Mouse (Mus musculus): ENCODE measurements around the gene Rpl22l1.
"Not testable (repeated sequence)": the region's sequence is repeated elsewhere in the genome, so short reads cannot be mapped to it uniquely, and the experiment has no call there.

Gene Rpl22l1

DNA sequence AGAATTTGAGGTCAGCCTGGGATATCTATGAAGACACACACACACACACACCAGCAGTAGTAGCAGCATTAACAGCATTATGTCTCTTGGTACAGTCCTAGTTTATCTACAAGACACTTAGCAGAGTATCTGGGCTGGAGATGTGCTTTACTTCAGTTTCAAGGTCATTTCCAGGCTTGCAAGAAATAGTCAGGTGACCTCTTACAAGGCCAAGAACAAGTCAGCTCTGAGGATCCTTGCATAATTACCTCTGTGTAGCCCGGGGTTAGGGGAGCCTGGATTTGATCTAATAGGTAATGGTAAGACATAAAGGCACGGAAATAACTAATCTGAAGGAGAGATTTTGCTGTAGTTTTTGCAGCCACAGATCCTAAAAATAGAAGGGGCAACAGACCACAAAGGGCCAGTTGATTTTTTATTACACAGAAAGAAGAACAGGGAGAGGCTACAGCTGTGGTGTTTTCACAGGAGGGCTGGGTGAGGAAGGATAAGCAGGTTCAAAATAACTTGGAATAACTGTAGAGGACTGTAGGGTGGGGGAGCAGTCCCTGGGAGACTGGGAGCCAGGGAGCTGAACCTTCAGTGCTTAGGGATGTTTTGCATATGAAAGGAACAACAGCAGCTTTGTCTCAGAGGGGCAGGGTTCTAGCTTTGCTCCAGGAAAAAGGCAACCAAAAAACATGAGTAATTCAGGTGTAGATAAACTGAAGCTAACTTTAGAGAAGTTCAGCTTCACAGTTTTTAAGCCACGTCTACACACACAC lies 36.8 kb downstream of the Rpl22l1 start:
- DNase-seq = no peak

DNA sequence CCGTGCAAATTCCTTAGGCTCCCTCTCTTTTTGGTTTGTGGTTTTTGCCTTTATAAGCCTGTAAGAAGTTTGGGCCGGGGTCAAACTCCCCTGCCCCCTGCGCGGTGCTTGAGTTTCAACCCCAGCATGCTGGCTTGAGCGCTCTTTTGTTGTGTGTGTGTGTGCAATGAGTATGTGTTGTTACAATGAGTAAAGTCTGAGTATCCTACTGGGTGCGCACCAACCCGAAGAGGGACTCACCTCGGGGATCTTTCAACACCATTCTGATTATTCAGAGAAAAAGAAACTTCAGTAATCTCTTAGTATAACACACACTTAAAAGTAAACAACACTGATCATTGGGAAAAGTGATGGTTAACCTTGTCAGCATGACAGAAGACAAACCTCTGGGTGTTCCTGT lies 38.0 kb downstream of the Rpl22l1 start:
- no peak for DNase-seq

DNA sequence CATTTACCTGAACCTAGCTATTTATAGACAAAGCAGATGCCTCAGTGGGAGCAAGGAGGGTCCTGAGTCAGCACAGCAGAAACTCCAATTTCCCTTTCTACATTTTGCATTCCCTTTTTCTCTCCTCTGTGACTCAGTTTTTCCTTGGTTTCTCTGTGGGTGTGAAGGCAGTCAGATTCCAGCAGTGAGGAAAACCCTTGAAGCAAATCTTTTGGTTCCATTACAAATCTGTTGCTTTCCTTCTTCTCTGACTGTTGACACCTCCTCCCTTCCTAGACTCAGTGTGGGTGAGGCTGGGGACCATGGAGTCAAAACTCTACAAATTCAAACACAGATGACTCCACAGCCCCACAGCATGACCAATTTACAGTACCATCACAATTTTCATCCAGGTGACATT lies 41.9 kb downstream of the Rpl22l1 start:
- no peak for DNase-seq

DNA sequence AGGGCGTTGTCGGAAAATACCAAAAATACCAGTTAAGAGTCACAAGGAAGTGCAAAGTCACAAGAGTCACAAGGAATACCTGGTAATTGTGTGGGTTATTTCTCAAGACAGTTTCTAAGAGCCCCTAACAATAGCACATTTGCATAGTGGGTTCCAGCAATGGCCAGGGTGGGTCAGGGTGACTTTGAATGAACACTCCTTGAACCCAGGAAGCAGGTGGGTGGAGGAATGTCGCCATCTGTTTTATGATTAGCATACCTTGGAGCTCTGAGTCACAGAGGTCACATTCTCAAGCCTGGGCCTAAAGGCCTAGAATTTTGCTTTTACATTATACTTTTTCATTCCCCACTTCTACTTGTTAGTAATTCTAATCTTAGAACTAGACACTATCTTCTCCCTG lies 46.9 kb downstream of the Rpl22l1 start:
- DNase-seq = not testable (repeated sequence)
